Mouse (Mus musculus): ENCODE results near the gene Tm6sf1. TPM values are rescaled to one million over a fixed set of nuclear protein-coding genes. Genes with fewer than 3 reads are reported as not detected.

The Tm6sf1 gene
- polyA plus RNA-seq, 1 experiment from 2014 or later = 11.3 TPM

- H3K27me3 ChIP-seq (ENCODE audit: control insufficient read depth, insufficient read depth, low read length) = peaks cover 10% of the 10 kb centered on the region; the same call in 1 of the 2 replicates
- H3K4me3 ChIP-seq (ENCODE audit: low read depth, low read length) = no peak overlapping the region
- H3K9ac ChIP-seq (ENCODE audit: low read depth, low read length) = no peak overlapping the region
- H3K27ac ChIP-seq (ENCODE audit: low read depth, low read length) = no peak overlapping the region
- H3K4me1 ChIP-seq (replicated peaks; ENCODE audit: control insufficient read depth, insufficient read depth, low read length) = peaks cover 5% of the 10 kb centered on the region; the same call in 1 of the 2 replicates
- no peak for ATAC-seq (ENCODE audit: low FRiP score)
- H3K9me3 ChIP-seq (ENCODE audit: control insufficient read depth, low read length) = no peaks in the 10 kb centered on the region
- no peaks in the 10 kb centered on the region for H3K36me3 ChIP-seq (ENCODE audit: control insufficient read depth, insufficient read depth, low read length)
- no peak overlapping the region for H3K4me2 ChIP-seq (replicated peaks; ENCODE audit: low read depth, low read length)
- 71% methylated on average over 4 of the region's 4 CpGs for WGBS
- no peak for DNase-seq (ENCODE audit: low spot score)
Observed at GRCm38 (mm10) chr7:81856221-81856620, 2.6 kb upstream of the Tm6sf1 start.

- H3K4me1 ChIP-seq (replicated peaks; ENCODE audit: control insufficient read depth, insufficient read depth, low read length) = peaks cover 5% of the 10 kb centered on the region; the same call in 1 of the 2 replicates
- H3K36me3 ChIP-seq (ENCODE audit: control insufficient read depth, insufficient read depth, low read length) = no peaks in the 10 kb centered on the region
- peaks cover 10% of the 10 kb centered on the region; the same call in 1 of the 2 replicates for H3K27me3 ChIP-seq (ENCODE audit: control insufficient read depth, insufficient read depth, low read length)
- ATAC-seq (ENCODE audit: low FRiP score) = no peak
- WGBS = 4% methylated on average over 9 of the region's 9 CpGs
- peak overlapping the region; percentile 61; the same call in 1 of the 2 replicates for H3K4me3 ChIP-seq (ENCODE audit: low read depth, low read length)
- H3K4me2 ChIP-seq (replicated peaks; ENCODE audit: low read depth, low read length) = peak overlapping the region; percentile 98
- H3K9ac ChIP-seq (ENCODE audit: low read depth, low read length) = no peak overlapping the region
- no peaks in the 10 kb centered on the region for H3K9me3 ChIP-seq (ENCODE audit: control insufficient read depth, low read length)
- DNase-seq (ENCODE audit: low spot score) = peak; percentile 22
- H3K27ac ChIP-seq (ENCODE audit: low read depth, low read length) = no peak overlapping the region
Observed at GRCm38 (mm10) chr7:81858236-81858635, 565 bp upstream of the Tm6sf1 start.

GRCm38 (mm10) chr7:81860071-81860470 lies 1.3 kb downstream of the Tm6sf1 start:
- Histone ChIP-seq H3K9ac (ENCODE audit: low read depth, low read length) (no peak overlapping the region), H3K27ac (ENCODE audit: low read depth, low read length) (no peak overlapping the region), H3K36me3 (ENCODE audit: control insufficient read depth, insufficient read depth, low read length) (no peaks in the 10 kb centered on the region), H3K4me2 (replicated peaks; ENCODE audit: low read depth, low read length) (peak overlapping the region; percentile 98; the same call in 1 of the 2 replicates), H3K27me3 (ENCODE audit: control insufficient read depth, insufficient read depth, low read length) (peaks cover 10% of the 10 kb centered on the region; the same call in 1 of the 2 replicates), H3K4me1 (replicated peaks; ENCODE audit: control insufficient read depth, insufficient read depth, low read length) (peaks cover 3% of the 10 kb centered on the region; the same call in 1 of the 2 replicates), H3K4me3 (ENCODE audit: low read depth, low read length) (peak overlapping the region; percentile 61; the same call in 1 of the 2 replicates), H3K9me3 (ENCODE audit: control insufficient read depth, low read length) (no peaks in the 10 kb centered on the region)
- 56% methylated on average over 11 of the region's 11 CpGs for WGBS
- no peak for DNase-seq (ENCODE audit: low spot score)
- no peak for ATAC-seq (ENCODE audit: low FRiP score)

GRCm38 (mm10) chr7:81860996-81861395 lies 2.2 kb downstream of the Tm6sf1 start:
- no peak overlapping the region for H3K4me3 ChIP-seq (ENCODE audit: low read depth, low read length)
- H3K36me3 ChIP-seq (ENCODE audit: control insufficient read depth, insufficient read depth, low read length) = no peaks in the 10 kb centered on the region
- peaks cover 10% of the 10 kb centered on the region; the same call in 1 of the 2 replicates for H3K27me3 ChIP-seq (ENCODE audit: control insufficient read depth, insufficient read depth, low read length)
- no peaks in the 10 kb centered on the region for H3K9me3 ChIP-seq (ENCODE audit: control insufficient read depth, low read length)
- ATAC-seq (ENCODE audit: low FRiP score) (no peak), DNase-seq (ENCODE audit: low spot score) (no peak)
- WGBS = 91% methylated on average over 5 of the region's 5 CpGs
- no peak overlapping the region for H3K4me2 ChIP-seq (replicated peaks; ENCODE audit: low read depth, low read length)
- H3K27ac ChIP-seq (ENCODE audit: low read depth, low read length) = no peak overlapping the region
- H3K4me1 ChIP-seq (replicated peaks; ENCODE audit: control insufficient read depth, insufficient read depth, low read length) = peaks cover 3% of the 10 kb centered on the region; the same call in 1 of the 2 replicates
- H3K9ac ChIP-seq (ENCODE audit: low read depth, low read length) = no peak overlapping the region

- no peak overlapping the region for H3K9ac ChIP-seq (ENCODE audit: low read depth, low read length)
- H3K9me3 ChIP-seq (ENCODE audit: control insufficient read depth, low read length) = no peaks in the 10 kb centered on the region
- 85% methylated on average over 2 of the region's 2 CpGs for WGBS
- no peak overlapping the region for H3K27ac ChIP-seq (ENCODE audit: low read depth, low read length)
- H3K4me2 ChIP-seq (replicated peaks; ENCODE audit: low read depth, low read length) = no peak overlapping the region
- H3K36me3 ChIP-seq (ENCODE audit: control insufficient read depth, insufficient read depth, low read length) = no peaks in the 10 kb centered on the region
- ATAC-seq (ENCODE audit: low FRiP score) = no peak
- H3K4me3 ChIP-seq (ENCODE audit: low read depth, low read length) = no peak overlapping the region
- H3K27me3 ChIP-seq (ENCODE audit: control insufficient read depth, insufficient read depth, low read length) = peaks cover 10% of the 10 kb centered on the region; the same call in 1 of the 2 replicates
- no peak for DNase-seq (ENCODE audit: low spot score)
- peaks cover 3% of the 10 kb centered on the region; the same call in 1 of the 2 replicates for H3K4me1 ChIP-seq (replicated peaks; ENCODE audit: control insufficient read depth, insufficient read depth, low read length)
Observed at GRCm38 (mm10) chr7:81861461-81861860, 2.7 kb downstream of the Tm6sf1 start.

GRCm38 (mm10) chr7:81861921-81862320 lies 3.1 kb downstream of the Tm6sf1 start:
- H3K27ac ChIP-seq (ENCODE audit: low read depth, low read length) = no peak overlapping the region
- DNase-seq (ENCODE audit: low spot score) (no peak), ATAC-seq (ENCODE audit: low FRiP score) (no peak)
- H3K9me3 ChIP-seq (ENCODE audit: control insufficient read depth, low read length) = no peaks in the 10 kb centered on the region
- H3K4me3 ChIP-seq (ENCODE audit: low read depth, low read length) = no peak overlapping the region
- WGBS = 80% methylated on average over 4 of the region's 4 CpGs
- peaks cover 10% of the 10 kb centered on the region; the same call in 1 of the 2 replicates for H3K27me3 ChIP-seq (ENCODE audit: control insufficient read depth, insufficient read depth, low read length)
- H3K4me2 ChIP-seq (replicated peaks; ENCODE audit: low read depth, low read length) = no peak overlapping the region
- no peaks in the 10 kb centered on the region for H3K36me3 ChIP-seq (ENCODE audit: control insufficient read depth, insufficient read depth, low read length)
- no peak overlapping the region for H3K9ac ChIP-seq (ENCODE audit: low read depth, low read length)
- peaks cover 3% of the 10 kb centered on the region; the same call in 1 of the 2 replicates for H3K4me1 ChIP-seq (replicated peaks; ENCODE audit: control insufficient read depth, insufficient read depth, low read length)

GRCm38 (mm10) chr7:81862587-81863583 lies 4.1 kb downstream of the Tm6sf1 start:
- peaks cover 3% of the 10 kb centered on the region; the same call in 1 of the 2 replicates for H3K4me1 ChIP-seq (replicated peaks; ENCODE audit: control insufficient read depth, insufficient read depth, low read length)
- WGBS = 73% methylated on average over 24 of the region's 24 CpGs
- H3K4me2 ChIP-seq (replicated peaks; ENCODE audit: low read depth, low read length) = no peak overlapping the region
- no peak overlapping the region for H3K4me3 ChIP-seq (ENCODE audit: low read depth, low read length)
- no peaks in the 10 kb centered on the region for H3K36me3 ChIP-seq (ENCODE audit: control insufficient read depth, insufficient read depth, low read length)
- peaks cover 8% of the 10 kb centered on the region; the same call in 1 of the 2 replicates for H3K27me3 ChIP-seq (ENCODE audit: control insufficient read depth, insufficient read depth, low read length)
- no peak overlapping the region for H3K27ac ChIP-seq (ENCODE audit: low read depth, low read length)
- ATAC-seq (ENCODE audit: low FRiP score) (no peak), DNase-seq (ENCODE audit: low spot score) (no peak)
- no peak overlapping the region for H3K9ac ChIP-seq (ENCODE audit: low read depth, low read length)
- no peaks in the 10 kb centered on the region for H3K9me3 ChIP-seq (ENCODE audit: control insufficient read depth, low read length)

GRCm38 (mm10) chr7:81864552-81864951 lies 5.8 kb downstream of the Tm6sf1 start:
- peaks cover 5% of the 10 kb centered on the region; the same call in 1 of the 2 replicates for H3K27me3 ChIP-seq (ENCODE audit: control insufficient read depth, insufficient read depth, low read length)
- WGBS = 92% methylated on average over 6 of the region's 6 CpGs

More at GRCm38 (mm10) chr7:81864552-81864951, 5.8 kb downstream of the Tm6sf1 start:
- no peak overlapping the region for H3K27ac ChIP-seq (ENCODE audit: low read depth, low read length)
- no peak overlapping the region for H3K4me3 ChIP-seq (ENCODE audit: low read depth, low read length)
- DNase-seq (ENCODE audit: low spot score) = no peak
- H3K36me3 ChIP-seq (ENCODE audit: control insufficient read depth, insufficient read depth, low read length) = no peaks in the 10 kb centered on the region
- ATAC-seq (ENCODE audit: low FRiP score) = no peak
- no peak overlapping the region for H3K9ac ChIP-seq (ENCODE audit: low read depth, low read length)
- H3K9me3 ChIP-seq (ENCODE audit: control insufficient read depth, low read length) = no peaks in the 10 kb centered on the region
- H3K4me2 ChIP-seq (replicated peaks; ENCODE audit: low read depth, low read length) = no peak overlapping the region
- no peaks in the 10 kb centered on the region for H3K4me1 ChIP-seq (replicated peaks; ENCODE audit: control insufficient read depth, insufficient read depth, low read length)

Data from hindbrain, embryonic 11.5 days (tissue).